Mouse (Mus musculus) naive thymus-derived CD4-positive, alpha-beta T cell, adult 2 months (primary cell): ENCODE results near the gene Fbxl14.

Experiments
- DNase-seq: peaks from one replicate; pipeline ENCODE4 v3.0.0-alpha.2; 2011; ENCODE audit warnings: low read depth

The Fbxl14 gene

GRCm38 (mm10) chr6:119499271-119499670 is 19.8 kb downstream of the Fbxl14 start:
- peak; percentile 82 for DNase-seq

GRCm38 (mm10) chr6:119500086-119500485 is 20.6 kb downstream of the Fbxl14 start:
- peak; percentile 78 for DNase-seq

- DNase-seq: peak; percentile 78
These were observed 22.6 kb downstream of the Fbxl14 start for GRCm38 (mm10) chr6:119502031-119502430.

- DNase-seq: no peak
These were observed 25.3 kb downstream of the Fbxl14 start for GRCm38 (mm10) chr6:119504756-119505155.

DNA sequence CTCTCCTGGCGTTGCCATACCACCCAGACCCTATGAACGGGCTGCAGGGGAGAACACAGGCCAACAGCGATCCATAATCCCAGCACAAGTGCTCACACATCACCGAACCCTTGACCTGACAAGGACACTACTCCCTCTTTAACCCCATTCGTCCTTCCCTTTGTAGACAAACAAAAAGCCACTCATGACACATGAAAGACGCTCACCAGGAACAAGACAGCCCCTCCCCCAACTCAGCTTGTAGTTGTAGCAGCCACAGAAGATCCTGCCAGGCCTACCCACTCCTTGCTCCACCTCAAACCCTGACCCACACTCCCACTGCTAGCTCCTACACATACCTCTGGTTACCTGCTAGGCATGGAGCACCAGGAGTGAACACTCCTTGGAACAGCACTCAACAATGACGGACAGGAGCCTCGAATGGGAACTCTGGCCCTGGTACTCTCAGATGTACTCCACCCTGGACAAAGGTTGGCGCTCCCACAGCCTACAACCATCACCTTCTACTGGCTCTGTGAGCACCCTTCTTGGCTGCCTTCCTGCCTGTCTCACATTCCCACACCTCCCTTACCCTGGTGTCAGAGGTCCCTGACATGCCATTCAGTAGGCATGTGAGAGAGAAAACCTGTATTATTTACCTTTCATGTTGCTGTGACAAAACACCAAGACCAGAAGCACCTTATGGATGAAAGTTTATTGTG is 26.2 kb downstream of the Fbxl14 start:
- DNase-seq: peak; percentile 64

DNA sequence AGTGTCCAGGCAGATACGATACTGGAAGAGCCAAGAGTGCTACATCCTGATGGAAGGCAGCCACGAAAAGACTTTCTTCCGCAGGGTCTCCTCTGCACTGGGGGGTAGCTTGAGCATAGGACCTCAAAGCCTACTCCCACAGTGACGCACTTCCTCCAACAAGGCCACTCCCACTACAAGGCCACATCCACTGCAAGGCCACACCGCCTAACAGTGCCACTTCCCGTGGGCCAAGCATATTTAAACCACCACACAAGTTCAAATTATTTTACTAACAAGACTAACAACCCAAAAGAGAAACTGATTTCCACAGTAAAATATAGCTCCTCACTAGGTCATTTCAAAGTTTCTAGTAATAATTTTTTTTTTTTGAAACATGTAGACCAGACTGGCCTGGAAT is 28.8 kb downstream of the Fbxl14 start:
- peak; percentile 56 for DNase-seq

DNA sequence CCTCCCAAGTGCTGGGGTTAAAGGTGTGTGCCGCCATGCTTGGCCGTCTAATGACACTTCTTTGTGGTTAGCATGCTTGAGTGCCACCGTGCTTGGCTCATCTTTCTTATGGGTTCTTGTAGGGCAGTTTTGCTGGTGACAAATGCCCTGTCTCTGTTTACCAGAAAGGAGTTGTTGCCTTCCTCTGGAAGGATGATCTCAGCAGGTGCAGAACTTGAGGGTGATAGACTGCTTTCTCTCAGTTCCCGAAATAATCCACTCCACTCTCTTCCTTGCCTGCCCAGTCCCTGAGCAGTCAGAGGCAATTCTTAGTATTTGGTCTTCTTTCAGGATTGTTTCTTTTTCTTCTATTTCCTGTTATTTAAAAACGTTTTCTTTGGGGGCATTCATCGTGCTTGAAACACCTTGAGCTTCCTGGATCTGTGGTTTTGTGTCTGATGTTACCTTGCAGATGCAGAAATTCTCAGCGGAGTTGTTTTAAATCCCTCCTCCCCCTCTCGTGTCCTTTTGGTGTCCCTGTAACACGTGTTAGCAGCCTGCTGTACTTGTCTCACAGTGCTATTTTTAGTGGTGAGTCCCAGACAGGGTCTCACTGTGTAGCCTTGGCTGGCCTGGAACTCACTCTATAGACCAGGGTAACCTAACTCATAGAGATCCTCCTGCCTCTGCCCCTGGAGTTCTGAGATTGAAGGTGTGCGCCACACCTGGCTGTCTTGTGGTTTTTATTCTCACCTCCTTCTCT is 29.3 kb downstream of the Fbxl14 start:
- DNase-seq: peak; percentile 79

GRCm38 (mm10) chr6:119509437-119510037 is 30.1 kb downstream of the Fbxl14 start:
- peak; percentile 57 for DNase-seq

GRCm38 (mm10) chr6:119512701-119513100 is 33.2 kb downstream of the Fbxl14 start:
- DNase-seq: no peak

- DNase-seq: no peak
These were observed 34.0 kb downstream of the Fbxl14 start for GRCm38 (mm10) chr6:119513452-119513851.

- DNase-seq: no peak
These were observed 34.6 kb downstream of the Fbxl14 start for GRCm38 (mm10) chr6:119514085-119514484.

DNA sequence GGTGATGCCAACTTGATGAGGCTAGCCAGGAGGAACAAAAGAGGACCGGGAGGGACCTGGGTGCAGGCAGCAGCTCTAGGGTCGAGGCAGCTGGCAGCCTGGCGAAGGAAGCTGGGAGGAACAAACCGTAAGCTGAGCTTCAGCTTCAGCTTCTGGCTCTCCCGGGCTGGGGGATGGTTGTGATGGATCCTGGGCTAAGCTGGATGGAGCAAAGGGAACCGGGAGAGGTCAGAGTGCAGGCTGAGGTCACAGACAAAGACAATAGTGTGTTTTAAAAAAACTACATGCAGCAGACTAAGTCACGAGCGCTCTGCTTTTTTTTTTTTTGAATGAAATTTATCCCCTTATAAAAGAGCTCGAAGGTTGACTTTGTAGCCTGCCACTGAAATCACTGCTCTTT is 41.3 kb downstream of the Fbxl14 start:
- DNase-seq: no peak

- DNase-seq: peak; percentile 57
These were observed 42.0 kb downstream of the Fbxl14 start for GRCm38 (mm10) chr6:119521482-119521900.

- DNase-seq: peak; percentile 50
These were observed 42.5 kb downstream of the Fbxl14 start for GRCm38 (mm10) chr6:119521931-119522391.

DNA sequence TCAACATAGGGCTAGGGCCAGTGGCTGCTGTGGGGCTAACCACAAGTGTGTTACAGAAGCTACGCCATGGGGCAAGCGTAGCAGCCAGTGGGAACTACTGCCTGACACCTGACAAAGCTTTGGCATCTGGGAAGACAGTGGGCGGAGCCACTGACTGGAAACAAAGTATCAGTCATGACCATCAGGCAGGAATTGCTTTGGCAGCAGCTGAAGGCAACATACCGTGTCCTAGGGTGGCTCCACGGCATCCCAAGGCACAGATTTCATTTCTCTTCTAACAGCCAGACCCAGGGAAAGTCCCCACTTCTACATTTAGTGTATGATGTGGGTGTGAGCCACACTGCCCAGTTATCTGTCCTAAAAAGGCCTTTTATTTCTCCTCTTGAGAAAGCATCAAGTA is 47.0 kb downstream of the Fbxl14 start:
- DNase-seq: no peak

DNA sequence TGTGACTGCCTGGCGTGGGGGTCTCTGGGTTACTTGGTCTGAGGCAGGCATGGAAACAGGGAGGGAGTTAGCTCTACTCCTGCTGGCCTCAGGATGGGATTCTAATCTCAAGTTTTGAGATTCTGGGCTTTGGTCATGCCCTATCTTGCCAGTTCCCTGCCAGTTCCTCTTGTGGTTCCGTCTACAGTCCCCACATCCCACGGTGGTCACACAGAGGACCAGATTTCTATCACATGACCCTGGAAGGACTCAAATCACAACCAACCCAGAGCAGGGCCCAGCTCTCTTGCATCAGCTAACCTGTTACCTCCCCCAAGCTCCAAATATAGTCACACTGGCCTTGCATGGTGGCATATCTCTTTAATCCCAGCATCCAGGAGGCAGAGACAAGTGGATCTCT is 50.2 kb downstream of the Fbxl14 start:
- DNase-seq: no peak
